Mouse (Mus musculus): ENCODE results near the gene Zfp692.
A peak's percentile ranks its signal among the peaks of the same experiment; 100 is the strongest.

The Zfp692 gene

DNA sequence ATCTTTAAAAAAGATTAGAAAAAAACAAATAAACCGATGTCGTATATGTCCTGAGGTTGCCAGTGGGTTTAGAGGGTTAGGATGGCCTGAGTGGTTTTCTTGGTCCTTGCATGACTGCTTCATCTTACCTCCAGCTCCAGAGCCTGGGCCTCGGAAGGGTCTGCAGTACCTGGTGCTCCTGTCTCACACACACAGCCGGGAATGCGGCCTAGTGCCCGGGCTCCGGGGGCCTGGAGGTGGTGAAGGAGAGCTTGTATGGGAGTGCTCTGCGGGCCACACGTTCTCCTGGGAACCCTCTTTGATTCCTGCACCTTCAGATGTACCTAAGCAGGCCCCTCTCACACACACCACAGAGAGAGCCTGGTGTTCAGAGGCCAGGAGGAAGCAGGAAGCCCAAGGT, 1.8 kb downstream of the Zfp692 start:
- DNase-seq (ENCODE audit: low spot score), result no peak

DNA sequence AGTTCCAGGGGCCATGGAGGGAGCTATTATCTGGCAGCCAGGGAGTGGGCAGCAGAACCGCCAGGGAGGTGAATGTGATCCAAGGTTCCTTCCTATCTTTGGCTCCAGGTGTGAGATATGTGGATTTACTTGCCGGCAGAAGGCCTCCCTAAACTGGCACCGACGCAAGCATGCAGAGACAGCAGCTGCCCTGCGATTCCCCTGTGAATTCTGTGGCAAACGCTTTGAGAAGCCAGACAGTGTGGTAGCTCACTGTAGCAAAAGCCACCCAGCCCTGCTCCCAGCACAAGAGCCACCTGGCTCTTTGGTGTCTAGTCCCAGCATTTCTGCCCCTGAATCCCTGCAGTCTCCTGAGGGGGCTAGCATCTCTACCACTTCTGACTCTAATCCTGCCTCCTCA, 7.2 kb downstream of the Zfp692 start:
- no peak for DNase-seq (ENCODE audit: low spot score)

DNA sequence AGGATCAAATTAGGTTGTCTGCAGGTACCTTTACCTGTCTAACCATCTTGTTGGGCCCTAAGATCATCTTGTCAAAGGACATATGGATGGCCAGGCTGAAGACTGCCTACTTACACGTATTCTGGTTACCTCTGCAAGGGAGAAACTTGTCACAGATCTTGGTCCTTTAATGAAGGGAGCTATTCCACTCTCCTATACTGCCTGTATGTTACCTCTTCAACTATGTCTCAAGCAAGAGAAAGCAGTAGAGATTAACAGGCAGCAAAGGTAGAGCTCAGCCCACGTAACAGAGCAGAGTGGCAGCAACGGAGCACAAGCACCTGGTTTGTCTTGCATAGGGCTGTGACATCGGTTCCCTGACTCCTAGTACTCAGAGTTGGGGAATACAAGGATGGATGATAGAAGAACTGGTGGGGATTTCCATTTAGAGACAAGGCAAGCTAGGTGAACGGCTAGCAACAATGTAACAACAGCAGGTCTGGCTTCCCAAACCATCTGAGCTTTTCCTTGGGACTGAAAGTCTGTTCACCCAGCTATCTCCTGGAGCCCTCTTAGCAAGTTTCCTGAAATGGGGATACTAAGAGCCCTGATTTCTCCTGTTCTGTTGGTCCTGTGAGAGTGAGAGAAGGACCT, 8.8 kb downstream of the Zfp692 start:
- DNase-seq (ENCODE audit: low spot score), result no peak

DNA sequence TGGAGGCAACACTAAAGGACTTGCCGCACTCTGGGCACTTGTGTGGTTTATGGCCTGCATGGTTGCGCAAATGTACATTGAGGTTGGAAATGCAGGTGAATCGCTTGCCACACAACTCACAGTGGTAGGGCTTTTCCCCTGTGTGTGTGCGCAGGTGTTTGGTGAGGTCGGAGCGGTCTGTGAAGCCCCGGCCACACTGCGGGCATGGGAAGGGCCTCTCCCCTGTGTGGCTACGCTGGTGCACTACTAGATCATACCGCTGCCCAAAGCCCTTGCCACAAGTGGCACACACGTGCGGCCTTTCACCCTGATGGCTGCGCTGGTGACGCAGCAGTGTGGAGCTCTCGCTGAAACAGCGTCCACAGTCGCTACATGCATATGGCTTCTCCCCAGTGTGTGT, 9.5 kb downstream of the Zfp692 start:
- DNase-seq (ENCODE audit: low spot score), result no peak

DNA sequence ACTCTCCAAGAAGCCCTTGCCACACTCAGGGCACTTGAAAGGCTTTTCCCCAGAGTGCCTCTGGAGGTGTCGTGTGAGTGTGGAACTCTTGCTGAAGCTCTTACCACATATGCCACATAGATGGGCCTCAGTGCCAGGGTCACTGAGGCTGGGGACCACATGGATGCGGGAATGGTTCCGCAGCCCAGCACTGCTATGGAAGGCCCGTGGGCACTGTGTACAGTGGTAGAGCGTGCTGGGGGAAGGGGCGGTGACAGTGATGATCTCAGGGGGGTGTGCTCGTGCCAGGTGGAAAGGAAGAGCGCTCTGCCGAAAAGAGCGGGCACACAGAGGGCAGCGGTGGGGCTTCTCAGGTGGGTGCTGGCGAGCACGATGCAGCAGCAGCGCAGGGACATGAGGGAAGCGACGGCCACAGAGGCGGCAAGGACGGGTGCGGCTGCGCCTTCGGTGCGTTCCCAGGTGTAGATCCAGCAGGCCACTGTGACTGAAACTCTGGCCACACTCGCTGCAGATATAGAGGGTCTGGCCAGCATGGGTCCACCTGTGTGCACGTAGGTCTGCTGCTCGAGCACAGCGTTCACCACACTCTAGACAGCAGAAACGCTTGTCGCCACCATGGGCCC, 10.0 kb downstream of the Zfp692 start:
- no peak for DNase-seq (ENCODE audit: low spot score)

DNA sequence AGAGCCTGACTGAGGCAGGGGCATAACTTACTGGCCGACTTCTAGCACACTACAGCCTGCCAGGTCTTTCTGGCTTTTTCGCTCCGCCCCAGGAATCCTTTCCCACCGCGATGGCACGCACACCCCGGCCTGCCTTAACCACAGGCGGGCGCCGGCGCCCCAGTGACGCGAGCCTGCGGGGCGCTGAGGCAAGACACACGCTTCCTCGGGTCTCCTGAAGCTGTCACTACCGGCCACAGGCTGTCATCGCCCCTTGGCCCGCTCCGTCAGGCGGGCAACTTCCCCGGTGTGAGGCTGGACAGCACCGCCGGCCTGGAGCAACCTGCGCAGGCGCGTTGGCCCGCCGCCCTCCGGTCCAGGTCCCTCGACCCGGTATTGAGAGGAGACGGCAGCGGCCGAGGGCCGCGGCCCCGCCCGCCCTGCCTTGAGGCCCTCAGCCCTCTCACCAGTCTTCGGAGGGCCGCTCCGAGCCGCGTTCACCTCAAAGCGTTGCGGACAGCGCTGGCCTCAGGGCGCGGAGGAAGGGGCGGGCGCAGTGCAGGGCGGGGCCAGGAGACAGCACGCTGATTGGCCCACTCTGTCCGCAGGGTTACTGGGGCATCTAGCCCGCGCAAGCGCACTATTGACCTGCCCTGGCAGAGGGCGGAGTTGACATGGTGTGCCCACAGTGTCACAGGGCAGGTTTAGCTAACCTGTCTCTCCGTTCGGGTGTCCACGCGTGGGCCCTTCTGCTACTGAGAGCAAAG, 16.1 kb downstream of the Zfp692 start:
- peak; percentile 96 for DNase-seq (ENCODE audit: low spot score)

DNA sequence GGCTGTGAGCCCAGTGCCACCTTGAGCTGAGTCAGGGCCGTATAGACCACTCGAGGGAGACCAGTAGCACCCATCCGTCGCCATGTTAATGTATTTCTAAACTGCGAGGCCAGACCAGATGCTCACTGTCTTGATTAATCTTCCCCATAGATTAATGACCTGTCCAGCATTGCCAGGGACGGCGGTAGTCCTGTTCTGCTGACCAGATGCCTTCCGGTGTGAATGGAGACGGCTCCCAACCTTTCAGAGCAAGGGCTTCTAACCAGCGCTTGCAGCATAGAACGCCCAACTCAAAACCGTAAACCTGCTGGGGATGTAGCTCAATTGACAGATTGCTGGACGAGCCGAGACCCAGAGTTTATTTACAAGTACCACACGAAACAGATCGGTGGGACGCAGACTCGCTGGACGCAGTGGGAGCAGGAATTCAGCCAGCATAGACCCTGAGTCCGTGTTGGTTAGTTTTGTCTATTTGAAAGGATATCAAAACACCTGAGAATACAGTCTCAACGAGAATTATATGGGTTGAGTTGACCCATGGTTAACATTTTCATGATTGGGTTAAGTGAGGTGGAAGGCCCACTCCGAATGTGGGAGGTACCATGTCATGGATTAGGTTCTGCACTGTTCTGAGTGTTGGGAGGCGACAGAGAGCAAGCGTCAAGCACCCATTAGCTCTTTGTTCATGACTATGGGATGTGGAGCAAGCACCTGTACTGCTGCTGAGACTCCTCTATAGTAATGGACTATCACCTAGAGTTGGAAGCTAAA, 16.9 kb downstream of the Zfp692 start:
- no peak for DNase-seq (ENCODE audit: low spot score)

DNA sequence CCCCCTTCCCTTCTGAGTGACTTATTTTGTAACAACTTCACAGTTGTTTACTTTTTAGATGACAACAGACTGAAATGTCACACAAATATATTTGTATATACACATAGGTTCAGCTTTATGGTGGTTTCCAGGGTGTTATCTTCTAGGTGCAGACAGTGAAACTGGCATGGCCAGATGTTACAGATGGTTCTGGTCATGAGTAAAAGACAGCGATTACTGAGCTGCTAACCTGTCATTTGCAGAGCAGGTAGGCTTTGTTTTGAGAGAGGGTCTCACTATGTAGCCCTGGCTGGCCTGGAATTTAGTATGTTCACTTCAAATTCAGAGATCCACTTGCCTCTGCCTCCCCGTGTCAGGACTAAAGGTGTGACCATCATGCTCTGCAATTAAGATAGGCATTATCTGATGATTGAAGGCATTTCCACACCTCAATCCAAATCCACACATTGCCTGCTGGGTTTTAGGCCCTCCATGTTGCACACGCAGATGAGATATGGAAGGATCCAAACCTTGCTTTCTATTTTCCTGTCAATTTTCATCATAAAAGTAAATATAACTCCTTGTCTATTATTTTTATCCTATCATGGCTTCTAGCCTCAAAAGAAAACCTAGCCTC, 17.9 kb downstream of the Zfp692 start:
- DNase-seq (ENCODE audit: low spot score), result no peak

DNA sequence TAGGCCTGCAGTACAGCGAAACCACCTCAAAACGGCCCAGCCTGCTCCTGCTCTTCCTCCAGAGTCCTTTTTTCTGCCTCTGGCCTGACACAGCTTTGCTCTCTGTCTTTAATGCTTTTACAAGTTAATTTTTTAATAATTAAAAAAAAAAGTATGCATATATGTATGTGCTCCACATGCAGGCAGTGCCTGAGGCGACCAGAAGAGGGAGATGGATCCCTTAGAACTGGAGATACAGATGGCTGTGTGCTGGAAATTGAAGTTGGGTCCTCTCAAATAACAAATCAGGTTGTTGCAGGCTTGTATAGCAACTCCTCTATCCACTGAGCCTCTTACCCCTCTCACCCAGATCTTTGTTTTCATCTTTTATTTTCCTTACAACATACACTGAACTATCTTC, 19.9 kb downstream of the Zfp692 start:
- DNase-seq (ENCODE audit: low spot score), result peak; percentile 47

DNA sequence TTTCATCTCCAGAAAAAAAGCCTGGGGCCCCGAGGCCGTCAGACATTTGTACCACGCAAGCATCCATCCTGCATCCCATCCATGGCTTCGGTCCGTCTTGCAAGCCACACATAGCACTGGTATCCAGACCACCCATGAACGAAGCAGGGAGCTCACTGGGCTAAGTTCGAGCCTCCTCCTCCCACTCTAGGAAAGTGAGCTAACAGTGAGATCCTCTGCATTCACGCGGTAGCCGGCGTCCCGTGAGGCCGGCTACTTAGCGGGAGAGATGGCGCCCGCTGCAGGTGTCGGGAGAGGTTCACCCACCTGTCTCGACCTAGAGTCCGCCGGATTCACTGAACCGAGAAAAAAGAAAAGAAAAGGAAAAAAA, 23.0 kb downstream of the Zfp692 start:
- DNase-seq (ENCODE audit: low spot score), result no peak

DNA sequence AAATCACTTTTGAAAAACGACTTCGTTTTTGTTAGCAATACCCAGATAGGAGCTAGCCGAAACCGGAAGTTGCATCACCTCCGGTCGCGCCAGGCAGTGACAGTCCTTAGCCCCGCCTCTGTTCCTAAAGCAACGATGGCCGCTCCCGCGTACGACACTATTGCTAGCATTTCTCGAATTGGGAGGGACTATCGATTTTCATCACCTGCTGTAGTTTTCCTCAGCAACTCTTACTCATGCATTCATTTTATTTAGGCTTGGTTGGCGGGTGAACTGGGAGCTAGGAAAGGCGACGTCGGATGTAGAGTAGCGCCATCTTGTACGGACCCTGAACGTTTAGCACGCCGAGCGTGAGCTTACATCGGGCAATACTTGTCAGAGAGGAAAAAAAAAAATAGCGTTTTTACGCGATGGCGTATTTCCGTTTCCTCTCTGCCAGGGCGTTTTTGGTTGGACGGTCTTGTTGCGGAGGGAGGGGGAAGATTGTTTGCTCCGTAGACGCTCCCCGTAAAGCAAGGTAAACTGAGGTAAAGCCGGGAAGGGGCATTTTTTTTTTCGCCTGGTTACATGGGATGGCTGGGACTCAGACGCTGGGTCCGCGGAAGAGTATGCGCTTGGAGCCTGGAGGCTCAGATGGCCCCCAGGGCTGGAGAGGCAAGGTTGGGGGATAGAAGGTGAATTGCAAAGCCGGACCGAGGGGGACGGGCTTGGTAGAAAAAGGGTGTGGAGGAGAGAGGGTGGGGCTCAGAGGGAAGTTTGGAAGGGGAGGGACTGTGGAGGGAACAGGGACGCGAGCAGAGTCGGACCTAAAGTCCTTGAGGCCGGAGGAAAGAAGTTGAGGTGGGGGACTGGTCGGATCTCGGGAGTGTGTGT, 23.6 kb downstream of the Zfp692 start, which contains the start of the genes Zfp672 and Sh3bp5l:
Gene Zfp672, minus strand, starts transcription at position 64 of the 873 bp plus-strand sequence.
Gene Sh3bp5l, plus strand, starts transcription at position 449 of the 873 bp plus-strand sequence.
- peak; percentile 90 for DNase-seq (ENCODE audit: low spot score)

DNA sequence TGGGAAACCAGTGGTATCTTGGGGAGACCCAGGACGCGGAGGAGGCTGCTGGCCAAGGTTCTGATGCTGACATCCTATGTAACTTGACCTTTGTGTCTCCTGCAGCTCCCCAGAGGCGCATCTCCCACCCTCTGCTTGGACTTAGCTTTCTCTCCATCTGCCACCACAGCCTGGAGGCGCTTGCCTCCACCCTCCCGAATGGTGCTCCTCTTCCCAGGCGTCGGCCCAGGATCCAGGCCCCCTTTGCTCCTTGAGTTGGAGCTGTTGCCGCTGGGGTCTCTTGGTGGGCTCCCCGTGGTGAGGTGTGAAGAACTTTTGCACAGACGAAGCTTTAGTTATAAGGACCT, 24.3 kb downstream of the Zfp692 start:
- no peak for DNase-seq (ENCODE audit: low spot score)

DNA sequence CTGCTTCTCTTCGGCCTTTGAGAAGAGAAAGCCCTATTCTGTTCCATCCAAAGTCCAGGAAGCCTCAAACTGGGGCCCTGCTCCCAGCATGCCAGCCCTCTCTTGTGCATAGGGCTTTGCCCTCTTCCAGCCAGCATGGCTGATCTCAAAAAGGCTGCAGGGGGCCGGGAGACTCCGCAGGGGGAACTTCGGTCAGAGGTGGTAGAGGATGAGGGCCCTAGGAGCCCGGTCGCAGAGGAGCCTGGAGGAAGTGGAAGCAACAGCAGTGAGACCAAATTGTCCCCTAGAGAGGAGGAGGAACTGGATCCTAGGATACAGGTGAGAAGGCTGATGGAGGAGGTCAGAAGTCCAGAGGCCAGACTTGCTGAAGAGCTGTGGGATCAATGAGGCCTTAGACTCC, 24.7 kb downstream of the Zfp692 start:
- no peak for DNase-seq (ENCODE audit: low spot score)

DNA sequence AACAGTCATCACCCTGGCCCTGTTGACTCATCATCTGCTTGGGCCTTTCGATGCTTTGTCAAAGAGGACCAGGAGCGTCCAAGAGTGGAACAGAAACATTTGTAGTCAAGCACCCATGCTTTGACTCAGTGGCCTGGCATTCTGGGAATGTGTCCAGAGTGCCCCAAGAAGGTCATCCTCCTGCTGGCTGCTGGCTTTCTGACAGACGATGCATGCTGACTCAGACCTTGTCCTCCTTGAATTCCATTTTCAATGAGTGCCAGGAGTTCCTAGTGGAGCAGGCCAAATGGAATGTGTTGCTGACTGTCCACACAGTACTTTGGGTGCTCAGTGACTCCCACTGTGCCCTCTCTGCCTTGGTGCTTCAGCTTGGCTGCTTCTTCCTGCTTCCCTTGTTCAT, 27.9 kb downstream of the Zfp692 start:
- no peak for DNase-seq (ENCODE audit: low spot score)

DNA sequence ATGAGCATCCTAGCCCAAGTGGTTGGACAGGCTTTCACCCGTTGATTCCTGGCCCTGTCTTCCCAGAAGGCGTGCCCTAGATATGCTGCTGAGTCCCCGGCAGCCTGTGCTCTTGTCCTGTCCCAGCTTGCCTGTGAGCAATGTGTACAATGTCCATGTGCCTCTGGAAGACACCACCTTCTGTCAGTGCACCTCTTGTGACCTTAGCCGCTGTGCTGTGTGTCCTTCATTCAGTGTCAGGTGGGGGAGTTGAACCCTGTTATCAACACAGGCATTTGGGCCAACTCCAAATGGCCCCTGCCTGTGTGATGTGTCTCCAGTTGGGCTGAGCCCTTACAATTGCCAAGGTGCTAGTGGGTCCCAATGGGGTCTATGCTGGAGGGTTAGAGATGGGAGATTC, 39.9 kb downstream of the Zfp692 start:
- DNase-seq (ENCODE audit: low spot score), result no peak

DNA sequence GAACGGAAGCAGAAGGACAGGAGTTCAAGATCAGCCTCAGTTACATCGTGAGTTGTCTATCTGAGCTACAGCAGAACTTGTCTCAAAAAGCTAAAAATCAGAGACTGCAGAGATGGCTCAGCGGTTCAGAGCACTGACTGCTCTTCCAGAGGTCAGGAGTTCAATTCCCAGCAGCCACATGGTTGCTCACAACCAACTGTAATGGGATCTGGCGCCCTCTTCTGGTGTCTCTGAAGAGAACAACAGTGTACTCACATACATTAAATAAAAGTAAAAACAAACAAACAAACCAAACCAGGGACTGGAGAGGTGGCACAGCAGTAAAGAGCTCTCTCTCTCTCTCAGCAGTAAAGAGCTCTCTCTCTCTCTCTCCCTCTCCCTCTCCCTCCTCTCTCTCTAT, 43.8 kb downstream of the Zfp692 start:
- DNase-seq (ENCODE audit: low spot score), result no peak

DNA sequence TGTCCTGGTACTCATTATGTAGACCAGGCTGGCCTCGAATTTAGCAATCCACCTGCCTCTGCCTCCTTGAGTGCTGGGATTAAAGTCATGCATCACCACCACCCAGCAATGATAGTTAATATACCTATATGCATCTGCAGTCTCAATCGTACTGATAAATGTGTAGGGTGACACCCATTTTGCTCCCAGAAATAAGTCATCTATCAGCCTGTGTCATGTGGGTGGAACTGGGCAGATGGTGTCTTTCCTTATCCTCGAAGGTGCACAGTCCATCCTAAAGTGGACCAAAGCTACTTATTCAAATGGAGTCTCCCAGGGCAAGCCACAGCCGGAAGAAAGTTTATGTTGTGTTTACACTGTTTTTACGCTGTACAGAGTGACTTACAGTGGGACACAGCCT, 44.3 kb downstream of the Zfp692 start:
- no peak for DNase-seq (ENCODE audit: low spot score)

DNA sequence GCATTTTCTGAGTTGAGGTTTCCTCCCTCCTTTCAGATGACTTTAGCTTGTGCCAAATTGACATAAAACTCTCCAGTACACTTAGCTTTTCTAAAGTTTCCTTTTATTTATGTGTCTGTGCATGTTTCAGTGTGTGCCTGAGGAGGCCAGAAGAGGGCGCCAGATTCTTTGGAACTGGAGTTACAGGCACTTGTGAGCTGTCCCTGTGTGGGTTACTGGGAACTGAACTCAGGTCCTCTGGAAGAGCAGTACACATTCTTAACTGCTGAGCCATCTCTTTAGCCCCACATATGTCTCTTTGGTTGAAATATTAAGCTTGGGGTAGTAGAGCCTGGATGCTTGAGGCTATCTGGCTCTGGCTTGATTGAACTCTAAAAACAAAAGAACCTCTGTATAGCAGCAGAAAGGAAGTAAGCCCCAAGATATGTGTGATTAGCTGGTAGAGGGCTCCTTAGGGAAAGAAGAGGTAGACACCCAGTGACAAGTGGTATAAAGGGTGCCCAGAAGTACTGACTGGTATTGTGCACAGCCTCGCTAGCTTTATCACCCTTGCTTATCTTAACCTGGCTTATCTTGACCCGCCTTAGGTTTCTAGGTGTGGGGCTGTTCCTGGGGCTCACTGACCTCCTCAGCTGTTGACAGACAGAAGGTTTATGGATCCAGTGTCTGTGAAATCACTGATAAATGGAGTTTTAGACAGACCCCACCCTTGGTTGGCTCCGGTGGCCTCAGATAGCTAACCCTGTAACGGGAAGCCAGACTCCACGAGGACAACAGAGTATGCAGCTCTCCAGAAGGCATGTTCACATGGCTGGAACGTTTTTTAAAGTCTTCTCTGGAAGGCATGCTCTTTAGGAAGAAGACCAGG, 46.0 kb downstream of the Zfp692 start:
- DNase-seq (ENCODE audit: low spot score), result no peak

DNA sequence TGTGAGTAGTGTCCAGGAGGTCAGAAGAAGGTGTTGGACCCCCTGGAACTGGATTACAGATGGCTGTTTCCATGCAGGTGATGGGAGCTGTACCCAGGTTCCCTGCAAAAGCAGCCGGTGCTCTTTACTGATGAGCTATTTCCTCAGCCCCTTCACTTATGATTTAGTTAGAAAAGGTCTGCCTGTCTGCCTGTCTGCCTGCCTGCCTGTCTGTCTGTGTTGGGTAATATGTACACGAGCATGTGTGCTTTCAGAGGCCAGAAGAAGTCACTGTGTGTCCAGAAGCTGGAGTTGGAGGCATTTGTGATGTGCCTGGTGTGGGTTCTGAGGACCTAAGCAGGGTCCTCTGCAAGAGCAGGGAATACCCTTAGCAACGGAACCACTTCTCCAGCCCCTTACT, 46.8 kb downstream of the Zfp692 start:
- DNase-seq (ENCODE audit: low spot score), result no peak

DNA sequence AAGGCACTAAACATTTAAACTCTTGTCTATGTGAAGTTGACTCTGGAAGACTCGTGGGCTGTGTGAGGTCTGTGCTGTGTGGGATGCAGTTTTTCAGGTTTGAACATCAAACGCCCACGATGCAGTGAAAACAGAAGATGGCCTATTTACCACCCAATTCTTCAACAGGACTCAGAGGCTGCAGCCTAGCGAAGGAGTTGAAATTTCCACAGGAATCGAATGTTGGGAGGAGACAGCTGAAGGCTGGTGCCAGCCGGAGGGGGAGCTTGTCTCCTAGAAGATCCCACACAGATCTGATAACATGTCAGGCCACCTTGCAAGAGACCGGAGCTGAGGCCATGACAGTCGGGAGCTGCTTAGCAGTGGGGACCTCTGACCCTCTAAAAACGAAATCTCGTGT, 47.6 kb downstream of the Zfp692 start:
- no peak for DNase-seq (ENCODE audit: low spot score)

Data from T-cell, adult 2 months (primary cell).